Mouse (Mus musculus) hindbrain, postnatal 0 days (tissue): ENCODE measurements around the gene Nsdhl. TPM values are rescaled to one million over a fixed set of nuclear protein-coding genes. Genes with fewer than 3 reads are reported as not detected.

Experiments
- ATAC-seq: fragments of 200-750 bp; cut with Nextera tagmentation; 2 replicates; pipeline ENCODE4 v1.8.0; 2017; ENCODE audit warnings: mild to moderate bottlenecking, moderate TSS enrichment, moderate library complexity
- DNase-seq: peaks from one replicate; pipeline ENCODE4 v3.0.0-alpha.2; 2015; ENCODE audit warnings: low spot score
- H3K27ac ChIP-seq: fragments of 300-500 bp; sonication (generic); 2 replicates; pipeline ENCODE4 v1.5.1; 2014; ENCODE audit warnings: mild to moderate bottlenecking
- H3K27me3 ChIP-seq: fragments of 300-500 bp; sonication (generic); 2 replicates; pipeline ENCODE4 v1.6.1; 2014; ENCODE audit warnings: low read length, mixed read lengths; ENCODE audit not compliant: insufficient read depth
- H3K36me3 ChIP-seq: fragments of 300-500 bp; sonication (generic); 2 replicates; pipeline ENCODE4 v1.6.1; 2014; ENCODE audit warnings: low read length, mixed read lengths; ENCODE audit not compliant: insufficient read depth
- H3K4me1 ChIP-seq: fragments of 300-500 bp; sonication (generic); 2 replicates; pipeline ENCODE4 v1.6.1; 2014; ENCODE audit warnings: antibody characterized with exemption, low read length, mixed read lengths; ENCODE audit not compliant: insufficient read depth
- H3K4me2 ChIP-seq: fragments of 300-500 bp; sonication (generic); 2 replicates; pipeline ENCODE4 v1.6.1; 2014; ENCODE audit warnings: low read depth, mild to moderate bottlenecking, low read length, moderate library complexity, mixed read lengths
- H3K4me3 ChIP-seq: fragments of 300-500 bp; sonication (generic); 2 replicates; pipeline ENCODE4 v1.5.1; 2014; ENCODE audit warnings: low read length
- H3K9ac ChIP-seq: fragments of 300-500 bp; sonication (generic); replicated peaks from 2 replicates; pipeline ENCODE4 v1.6.1; 2014; ENCODE audit warnings: mild to moderate bottlenecking, low read length, moderate library complexity, mixed read lengths
- H3K9me3 ChIP-seq: fragments of 300-500 bp; sonication (generic); 2 replicates; pipeline ENCODE4 v1.6.1; 2016; ENCODE audit warnings: low read length, mixed read lengths
- CTCF ChIP-seq: IDR thresholded peaks from 2 replicates; pipeline ENCODE4 v1.5.1; 2016; ENCODE audit warnings: antibody characterized with exemption, control low read depth, low read depth
- WGBS: fragments of 180-500 bp; shearing (Covaris S2); extraction: QIAGEN DNeasy Blood & Tissue Kit; methylation state at CpG from one replicate; pipeline ENCODE4 v1.1.7; 2014; 5-methylcytosine and 5-hydroxymethylcytosine counted together
- polyA plus RNA-seq: library from polyadenylated mRNA; unstranded; fragments of >200 nt; fragmentation: Nextera tagmentation; extraction: Ambion mirVana; gene quantifications from 2 replicates; pipeline ENCODE4 v1.2.1, GENCODE M21; 2015
- total RNA-seq: library from RNA; depleted of rRNA; stranded (reverse); fragments of >200 nt; gene quantifications from 2 replicates; pipeline ENCODE4 v1.2.3, GENCODE M21; 2014

Gene Nsdhl
- total and polyA plus RNA-seq, 2 experiments from 2014 or later: 40.8 to 41.1 TPM

- DNase-seq (peak; percentile 3), ATAC-seq (peak; percentile 68)
- no peak overlapping the region for H3K27ac ChIP-seq
- no peak overlapping the region for H3K4me3 ChIP-seq
- no peaks in the 10 kb centered on the region for H3K9me3 ChIP-seq
- no peak overlapping the region for H3K4me2 ChIP-seq
- no peak for TF ChIP-seq CTCF
- no peaks in the 10 kb centered on the region for H3K4me1 ChIP-seq
- 75% methylated on average over 3 of the region's 3 CpGs for WGBS
- no peaks in the 10 kb centered on the region for H3K36me3 ChIP-seq
- H3K27me3 ChIP-seq: no peaks in the 10 kb centered on the region
- H3K9ac ChIP-seq: no peak overlapping the region
Observed at GRCm38 (mm10) chrX:72962743-72963142, 44.4 kb downstream of the Nsdhl start.

GRCm38 (mm10) chrX:72982831-72983230 lies 64.5 kb downstream of the Nsdhl start:
- Histone ChIP-seq H3K4me3 (no peak overlapping the region), H3K4me2 (no peak overlapping the region), H3K36me3 (no peaks in the 10 kb centered on the region), H3K27ac (no peak overlapping the region), H3K9ac (no peak overlapping the region), H3K4me1 (no peaks in the 10 kb centered on the region), H3K9me3 (no peaks in the 10 kb centered on the region), H3K27me3 (no peaks in the 10 kb centered on the region)
- WGBS: 65% methylated on average over 6 of the region's 6 CpGs
- DNase-seq: no peak
- no peak for TF ChIP-seq CTCF
- ATAC-seq: no peak

- Histone ChIP-seq H3K27ac (no peak overlapping the region), H3K36me3 (no peaks in the 10 kb centered on the region), H3K9me3 (no peaks in the 10 kb centered on the region), H3K4me2 (no peak overlapping the region), H3K9ac (no peak overlapping the region), H3K4me1 (no peaks in the 10 kb centered on the region), H3K27me3 (no peaks in the 10 kb centered on the region), H3K4me3 (no peak overlapping the region)
- DNase-seq (no peak), ATAC-seq (no peak)
- 92% methylated on average over 2 of the region's 2 CpGs for WGBS
- TF ChIP-seq CTCF: no peak
Observed at GRCm38 (mm10) chrX:72985607-72986006, 67.2 kb downstream of the Nsdhl start.

- Histone ChIP-seq H3K9me3 (no peaks in the 10 kb centered on the region), H3K27me3 (no peaks in the 10 kb centered on the region), H3K4me3 (peak within 1 kb of the TSS; percentile 35), H3K9ac (peak within 1 kb of the TSS; percentile 33; the same call in 1 of the 2 replicates), H3K4me1 (no peaks in the 10 kb centered on the region), H3K27ac (no peak within 1 kb of the TSS), H3K36me3 (no peaks in the 10 kb centered on the region), H3K4me2 (peak within 1 kb of the TSS; percentile 65)
- no peak for TF ChIP-seq CTCF
- WGBS: 25% methylated on average over 45 of the region's 45 CpGs
- ATAC-seq: peak; percentile 62
- DNase-seq: no peak
Observed at GRCm38 (mm10) chrX:72986841-72987519, 68.6 kb downstream of the Nsdhl start, which contains the start of gene Zfp185. Gene Zfp185 (plus strand): TSS chrX:72987339.

- Histone ChIP-seq H3K9me3 (no peaks in the 10 kb centered on the region), H3K4me3 (peak overlapping the region; percentile 35), H3K9ac (peak overlapping the region; percentile 33; the same call in 1 of the 2 replicates), H3K4me1 (no peaks in the 10 kb centered on the region), H3K36me3 (no peaks in the 10 kb centered on the region), H3K27ac (no peak overlapping the region), H3K27me3 (no peaks in the 10 kb centered on the region), H3K4me2 (peak overlapping the region; percentile 65)
- 34% methylated on average over 14 of the region's 14 CpGs for WGBS
- DNase-seq: no peak
- no peak for TF ChIP-seq CTCF
- no peak for ATAC-seq
Observed at GRCm38 (mm10) chrX:72987520-72987905, 69.2 kb downstream of the Nsdhl start.

GRCm38 (mm10) chrX:72988431-72988830 lies 70.1 kb downstream of the Nsdhl start:
- H3K4me1 ChIP-seq: no peaks in the 10 kb centered on the region
- DNase-seq: no peak
- 68% methylated on average over 3 of the region's 3 CpGs for WGBS

GRCm38 (mm10) chrX:72990581-72990980 lies 72.2 kb downstream of the Nsdhl start:
- Histone ChIP-seq H3K9ac (no peak overlapping the region), H3K27me3 (no peaks in the 10 kb centered on the region), H3K4me1 (no peaks in the 10 kb centered on the region), H3K36me3 (no peaks in the 10 kb centered on the region), H3K4me2 (no peak overlapping the region), H3K9me3 (no peaks in the 10 kb centered on the region), H3K27ac (no peak overlapping the region), H3K4me3 (no peak overlapping the region)
- 63% methylated on average over 3 of the region's 3 CpGs for WGBS
- ATAC-seq: no peak
- no peak for DNase-seq
- no peak for TF ChIP-seq CTCF

More at GRCm38 (mm10) chrX:72988431-72988830, 70.1 kb downstream of the Nsdhl start:
- H3K36me3 ChIP-seq: no peaks in the 10 kb centered on the region
- H3K27me3 ChIP-seq: no peaks in the 10 kb centered on the region
- no peak for TF ChIP-seq CTCF
- no peak overlapping the region for H3K4me2 ChIP-seq
- H3K9ac ChIP-seq: no peak overlapping the region
- H3K27ac ChIP-seq: no peak overlapping the region
- ATAC-seq: no peak
- H3K4me3 ChIP-seq: no peak overlapping the region
- H3K9me3 ChIP-seq: no peaks in the 10 kb centered on the region
